Comparison of ENCODE assay signal across 39 mouse cellular contexts in the genomic region with DNA sequence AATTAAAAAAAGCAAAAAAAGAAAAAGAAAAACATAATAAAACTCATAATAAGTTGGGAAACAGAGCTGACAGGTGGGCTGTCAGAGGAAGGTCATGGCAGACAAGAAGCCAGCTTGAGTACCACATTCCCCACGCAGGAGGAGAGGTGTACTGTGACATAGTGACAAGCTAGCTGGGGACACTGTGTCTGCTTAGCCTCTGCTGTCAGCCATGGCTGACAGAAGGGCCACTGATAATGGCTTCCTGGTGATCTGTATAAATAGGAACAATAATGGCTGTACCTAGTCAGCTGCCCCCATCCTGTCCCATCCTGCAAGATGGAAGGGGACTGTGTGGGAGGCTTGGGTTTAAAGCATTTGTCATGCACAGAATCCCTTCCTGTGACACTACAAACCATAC. TPM values are rescaled to one million over a fixed set of nuclear protein-coding genes. Genes with fewer than 3 reads are reported as not detected.
DNase-seq lines count a peak whose midpoint lies in the region; ATAC-seq and TF ChIP-seq lines count a peak whose summit lies in the region.
"Had no signal": no experiment of that assay in that cellular context is flagged by ENCODE, and none has a peak within 500 bp of the region (broad histone marks: within the 10 kb centered on the region; RNA-seq: fewer than 3 reads in every experiment).

No protein-coding gene starts in this region.

- no peak overlapping the region for H3K4me2 ChIP-seq in heart, embryonic 12.5 days
- H3K4me2 ChIP-seq in heart, embryonic 15.5 days, result no peak overlapping the region
- H3K4me2 ChIP-seq: embryonic facial prominence, embryonic 15.5 days; forebrain, embryonic 12.5 days; hindbrain, embryonic 13.5 days; limb, embryonic 12.5 days; lung, embryonic 15.5 days had no signal

- no peaks in the 10 kb centered on the region for H3K79me2 ChIP-seq in heart, adult 2 months (replicated peaks; ENCODE audit: control insufficient read depth, insufficient read depth, low read length)

- peak; percentile 74 for ATAC-seq in heart, embryonic 12.5 days (ENCODE audit: insufficient number of reproducible peaks, low FRiP score)
- ATAC-seq in heart, embryonic 15.5 days (replicated peaks; ENCODE audit: insufficient number of reproducible peaks, insufficient read depth, low FRiP score, low read depth), result peak; percentile 79
- ATAC-seq: forebrain, postnatal 0 days; intestine, embryonic 16.5 days had no signal

- intact Hi-C loops in heart, adult 2 months (cut with DNase I), result no loop called here

- no peak overlapping the region for H3K9ac ChIP-seq in heart, adult 2 months (ENCODE audit: low read depth, low read length)
- no peak overlapping the region for H3K9ac ChIP-seq in heart, embryonic 12.5 days
- no peak overlapping the region for H3K9ac ChIP-seq in heart, embryonic 15.5 days
- H3K9ac ChIP-seq: embryonic facial prominence, embryonic 15.5 days; forebrain, embryonic 12.5 days; forebrain, postnatal 0 days; hindbrain, embryonic 13.5 days; limb, embryonic 12.5 days; lung, embryonic 15.5 days had no signal

- 6% methylated on average over 1 of the region's 1 CpGs for WGBS in heart, adult 2 months
- 0% methylated on average over 1 of the region's 1 CpGs for WGBS in heart, embryonic 12.5 days
- 10% methylated on average over 1 of the region's 1 CpGs for WGBS in heart, embryonic 15.5 days

- DNase-seq in heart, adult 2 months, result peak in 1 of 2 experiments; percentile 31
- DNase-seq in heart, adult 8-10 months (ENCODE audit: low spot score), result no peak
- no peak for DNase-seq in kidney, postnatal 4 days
- no peak for DNase-seq in left cerebral cortex, adult 8-10 months (ENCODE audit: low spot score in 2 of 2)
- DNase-seq: adrenal gland, postnatal 25 days; B cell, adult 2 months; cerebellum, adult 18-20 months; cerebellum, postnatal 10 days; forebrain, postnatal 0 days; gastrocnemius, postnatal 14 days; kidney, adult 8-10 months; lung, postnatal 36 days; midbrain, embryonic 14.5 days; right cerebral cortex, postnatal 14 days; thymus, postnatal 4 days had no signal

- peak overlapping the region; percentile 33; the same call in 1 of the 2 replicates for H3K27ac ChIP-seq in heart, adult 2 months
- peak overlapping the region; percentile 90 for H3K27ac ChIP-seq in heart, embryonic 12.5 days (ENCODE audit: poor library complexity, severe bottlenecking)
- peak overlapping the region; percentile 70 for H3K27ac ChIP-seq in heart, embryonic 15.5 days
- H3K27ac ChIP-seq: embryonic facial prominence, embryonic 10.5 days; embryonic facial prominence, embryonic 15.5 days; forebrain, embryonic 12.5 days; hindbrain, embryonic 13.5 days; kidney, postnatal 0 days; limb, embryonic 12.5 days; lung, embryonic 15.5 days had no signal

- H3K4me3 ChIP-seq in heart, adult 2 months, result no peak overlapping the region
- H3K4me3 ChIP-seq in heart, embryonic 12.5 days, result no peak overlapping the region
- no peak overlapping the region for H3K4me3 ChIP-seq in heart, embryonic 15.5 days
- H3K4me3 ChIP-seq: embryonic facial prominence, embryonic 10.5 days; embryonic facial prominence, embryonic 15.5 days; forebrain, embryonic 12.5 days; hindbrain, embryonic 13.5 days; limb, embryonic 12.5 days; lung, embryonic 15.5 days had no signal

- H3K27me3 ChIP-seq in heart, adult 2 months (ENCODE audit: control insufficient read depth, insufficient read depth, low read length), result no peaks in the 10 kb centered on the region
- no peaks in the 10 kb centered on the region for H3K27me3 ChIP-seq in heart, embryonic 12.5 days (replicated peaks)
- no peaks in the 10 kb centered on the region for H3K27me3 ChIP-seq in heart, embryonic 15.5 days
- H3K27me3 ChIP-seq: lung, embryonic 15.5 days had no signal

- TF ChIP-seq CTCF in heart, adult 2 months (IDR thresholded peaks at IDR 0.05), result no peak

- no peaks in the 10 kb centered on the region for H3K9me3 ChIP-seq in heart, embryonic 12.5 days (replicated peaks)
- no peaks in the 10 kb centered on the region; the same call in 1 of the 2 replicates for H3K9me3 ChIP-seq in heart, embryonic 15.5 days (replicated peaks)
- H3K9me3 ChIP-seq: embryonic facial prominence, embryonic 10.5 days; embryonic facial prominence, embryonic 15.5 days; forebrain, embryonic 12.5 days; hindbrain, embryonic 13.5 days; limb, embryonic 12.5 days; lung, embryonic 15.5 days had no signal

- no peaks in the 10 kb centered on the region; the same call in 1 of the 2 replicates for H3K36me3 ChIP-seq in heart, adult 2 months (ENCODE audit: control insufficient read depth, insufficient read depth, low read length)
- H3K36me3 ChIP-seq in heart, embryonic 12.5 days, result no peaks in the 10 kb centered on the region
- H3K36me3 ChIP-seq in heart, embryonic 15.5 days, result no peaks in the 10 kb centered on the region
- H3K36me3 ChIP-seq: embryonic facial prominence, embryonic 10.5 days; embryonic facial prominence, embryonic 15.5 days; forebrain, embryonic 12.5 days; hindbrain, embryonic 13.5 days; limb, embryonic 12.5 days; lung, embryonic 15.5 days had no signal

- TF ChIP-seq POLR2A in heart, adult 2 months (IDR thresholded peaks at IDR 0.05; ENCODE audit: insufficient read depth, low read depth, low read length), result no peak

- peak; percentile 93 for TF ChIP-seq EP300 in heart, adult 2 months (IDR thresholded peaks at IDR 0.05; ENCODE audit: insufficient read depth, low read depth, low read length)

- peaks cover 1% of the 10 kb centered on the region; the same call in 1 of the 2 replicates for H3K4me1 ChIP-seq in heart, adult 2 months (ENCODE audit: control insufficient read depth, insufficient read depth, low read length)
- peaks cover 44% of the 10 kb centered on the region for H3K4me1 ChIP-seq in heart, embryonic 12.5 days (replicated peaks)
- H3K4me1 ChIP-seq in heart, embryonic 15.5 days (replicated peaks), result peaks cover 32% of the 10 kb centered on the region
- H3K4me1 ChIP-seq: forebrain, embryonic 12.5 days; hindbrain, embryonic 13.5 days; lung, embryonic 15.5 days had no signal

RNA-seq across cellular contexts. Expression of a gene that starts 10.7 kb away (rescaled TPM):
- total RNA-seq in heart, adult 2 months (2021), result not detected
- 0.12 TPM in 1 of 2 replicates, not detected in the other for polyA plus RNA-seq in heart, adult 2 months (2012; rRNA removed)
- total RNA-seq in heart, adult 8-10 months (2022), result not detected
- polyA plus RNA-seq in heart, embryonic 12.5 days (2016; fragmentation: Nextera tagmentation; extraction: Ambion mirVana), result 3.2 and 3.5 TPM in 2 replicates
- 3.3 and 3.5 TPM in 2 replicates for polyA plus RNA-seq in heart, embryonic 15.5 days (2015; fragmentation: Nextera tagmentation; extraction: Ambion mirVana)
- total RNA-seq in left cerebral cortex, adult 8-10 months (2022), result under 1 TPM in 2 of 4 experiments, not detected in 2; 0.15 to 0.17 TPM
- total RNA-seq: adrenal gland, adult 18-20 months; adrenal gland, postnatal 25 days; common myeloid progenitor, adult 5-6 weeks; gastrocnemius, postnatal 14 days; megakaryocyte-erythroid progenitor cell, adult 5-6 weeks; monocyte, adult 5-6 weeks had no signal
- polyA plus RNA-seq: embryonic facial prominence, embryonic 10.5 days; embryonic facial prominence, embryonic 15.5 days; forebrain, embryonic 12.5 days; hindbrain, embryonic 13.5 days; large intestine, adult 2 months; limb, embryonic 12.5 days; lung, embryonic 15.5 days; midbrain, embryonic 14.5 days; neural tube, embryonic 14.5 days; small intestine, adult 2 months; stomach, embryonic 14.5 days had no signal

RNA-seq across cellular contexts. Expression of a gene that starts 24.1 kb away (rescaled TPM):
- not detected for total RNA-seq in heart, adult 2 months (2021)
- polyA plus RNA-seq in heart, adult 2 months (2012; rRNA removed), result 0.10 and 0.12 TPM in 2 replicates
- total RNA-seq in heart, adult 8-10 months (2022), result not detected
- not detected in 2 replicates for polyA plus RNA-seq in heart, embryonic 12.5 days (2016; fragmentation: Nextera tagmentation; extraction: Ambion mirVana)
- not detected in 2 replicates for polyA plus RNA-seq in heart, embryonic 15.5 days (2015; fragmentation: Nextera tagmentation; extraction: Ambion mirVana)
- not detected for total RNA-seq in left cerebral cortex, adult 8-10 months (2022)
- total RNA-seq: adrenal gland, postnatal 25 days; common myeloid progenitor, adult 5-6 weeks; forebrain, postnatal 0 days; gastrocnemius, postnatal 14 days; heart, postnatal 10 days; left cerebral cortex, adult 18-20 months; left cerebral cortex, postnatal 25 days; liver, adult 2 months; megakaryocyte-erythroid progenitor cell, adult 5-6 weeks; monocyte, adult 5-6 weeks had no signal
- polyA plus RNA-seq: forebrain, embryonic 12.5 days; forebrain, postnatal 0 days; hindbrain, embryonic 13.5 days; intestine, embryonic 16.5 days; kidney, postnatal 0 days; limb, embryonic 12.5 days; liver, embryonic 16.5 days; lung, embryonic 15.5 days; midbrain, embryonic 14.5 days; thymus, postnatal 0 days had no signal

RNA-seq across cellular contexts. Expression of a gene that starts 37.2 kb away (rescaled TPM):
- total RNA-seq in heart, adult 2 months (2021), result 10 to 100 TPM; 36.0 to 65.5 TPM
- polyA plus RNA-seq in heart, adult 2 months (2012; rRNA removed), result 70.2 and 89.7 TPM in 2 replicates
- 10 to 100 TPM; 27.7 to 45.4 (median 40.4) TPM for total RNA-seq in heart, adult 8-10 months (2022)
- polyA plus RNA-seq in heart, embryonic 12.5 days (2016; fragmentation: Nextera tagmentation; extraction: Ambion mirVana), result 37.9 and 38.0 TPM in 2 replicates
- 90.2 and 125 TPM in 2 replicates for polyA plus RNA-seq in heart, embryonic 15.5 days (2015; fragmentation: Nextera tagmentation; extraction: Ambion mirVana)
- 10 to 100 TPM; 11.0 to 13.7 (median 11.7) TPM for total RNA-seq in left cerebral cortex, adult 8-10 months (2022)
- total RNA-seq: monocyte, adult 5-6 weeks had no signal

RNA-seq across cellular contexts. Expression of a gene that starts 54.8 kb away (rescaled TPM):
- total RNA-seq in heart, adult 2 months (2021), result 1 to 10 TPM; 6.6 to 7.5 TPM
- 4.7 and 6.1 TPM in 2 replicates for polyA plus RNA-seq in heart, adult 2 months (2012; rRNA removed)
- 1 to 10 TPM; 4.9 to 9.2 (median 7.7) TPM for total RNA-seq in heart, adult 8-10 months (2022)
- polyA plus RNA-seq in heart, embryonic 12.5 days (2016; fragmentation: Nextera tagmentation; extraction: Ambion mirVana), result 12.6 and 13.3 TPM in 2 replicates
- 8.3 and 9.6 TPM in 2 replicates for polyA plus RNA-seq in heart, embryonic 15.5 days (2015; fragmentation: Nextera tagmentation; extraction: Ambion mirVana)
- total RNA-seq in left cerebral cortex, adult 8-10 months (2022), result 10 to 100 TPM; 49.1 to 67.2 (median 58.5) TPM

Comparison
In these comparisons a context has a peak if more than half of its experiments do, and no peak if none do; other contexts are left out.
1. H3K27ac ChIP-seq: peak in every context shown above with its lines; median percentile 90 in heart, embryonic 12.5 days; 70 in heart, embryonic 15.5 days; 33 in heart, adult 2 months.